Mouse (Mus musculus): ENCODE results near the gene Zfp712.

The Zfp712 gene

DNA sequence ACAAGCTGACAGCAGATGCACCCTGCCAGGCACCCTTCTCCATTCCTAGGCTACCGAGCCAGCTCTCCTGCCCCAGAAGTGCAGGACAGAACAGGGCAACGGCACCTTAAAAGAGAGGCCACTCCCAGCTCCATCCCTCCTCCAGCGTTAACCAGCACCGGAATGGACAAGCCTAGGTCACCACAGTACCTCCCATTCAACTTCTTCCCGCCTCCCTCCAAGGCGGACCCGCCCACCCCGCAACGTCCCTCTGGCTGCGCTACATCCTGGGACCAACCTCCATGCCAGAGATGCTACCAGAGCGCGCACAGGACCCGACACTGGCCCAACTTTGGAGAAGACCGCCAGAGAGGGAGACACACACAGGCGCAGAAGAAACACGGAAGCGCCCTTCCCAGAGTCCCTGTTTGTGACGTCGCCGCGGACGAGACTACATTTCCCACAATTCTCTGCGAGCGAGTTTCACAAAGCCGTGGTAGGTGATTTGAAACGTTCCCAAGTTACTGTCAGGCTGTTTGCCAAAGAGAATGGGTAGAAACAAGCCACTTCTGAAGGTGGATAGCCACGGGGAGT lies at the start of gene Zfp712:
Zfp712 (minus strand) TSS at position 385 of the 573 bp plus-strand sequence.
- peak; percentile 99 for DNase-seq

DNA sequence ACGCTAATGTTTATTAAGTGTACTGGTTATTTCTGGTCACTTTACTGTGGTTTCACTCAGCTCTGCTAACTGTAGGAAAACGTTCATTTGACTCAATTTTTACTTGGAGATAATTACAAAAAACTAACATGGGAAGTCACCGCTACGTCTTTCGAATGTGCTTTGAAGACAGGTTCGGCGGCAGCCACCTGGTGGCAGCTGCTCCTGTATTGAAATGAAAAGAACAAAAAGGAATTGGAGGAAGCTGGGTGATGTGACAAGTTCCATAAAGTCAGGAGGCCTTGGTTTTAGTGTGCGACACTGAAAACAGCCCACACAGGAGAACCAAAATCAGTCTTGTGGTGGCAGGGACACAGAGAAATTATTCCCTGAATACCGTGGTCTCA lies 47.8 kb upstream of the Zfp712 start:
- DNase-seq = no peak

DNA sequence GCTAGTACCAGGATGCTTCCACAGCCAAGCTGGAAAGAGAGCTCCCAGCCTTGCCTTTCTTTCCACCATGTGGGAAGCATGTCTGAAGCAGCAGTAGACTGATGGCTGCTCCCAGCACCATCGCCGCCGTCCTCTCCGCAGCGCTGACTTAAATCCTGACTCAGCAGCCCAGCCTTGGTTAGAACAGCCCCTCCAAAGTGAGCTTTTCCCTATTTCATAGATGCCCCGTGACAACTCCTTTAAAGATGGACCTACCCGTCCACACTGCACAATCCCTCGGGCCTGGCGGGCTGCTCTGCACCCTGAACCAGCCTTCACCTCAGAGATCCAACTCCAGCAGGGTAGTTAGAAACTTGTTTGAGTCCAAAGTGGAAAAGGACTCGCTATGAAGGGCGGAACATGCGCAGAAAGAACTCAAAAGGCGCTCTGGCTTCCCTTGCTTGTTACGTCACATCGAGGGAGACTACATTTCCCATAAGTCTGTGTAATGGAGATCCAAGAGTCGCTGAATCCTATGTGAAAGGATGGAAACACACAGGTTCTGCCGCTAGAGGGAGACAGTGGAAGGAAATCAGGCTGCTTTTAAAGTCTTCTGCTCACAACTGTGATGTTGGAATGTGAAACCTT lies 47.3 kb upstream of the Zfp712 start, which contains the start of gene Gm28557:
Gm28557 (minus strand) TSS at position 411 of the 627 bp plus-strand sequence.
- peak; percentile 99 for DNase-seq

DNA sequence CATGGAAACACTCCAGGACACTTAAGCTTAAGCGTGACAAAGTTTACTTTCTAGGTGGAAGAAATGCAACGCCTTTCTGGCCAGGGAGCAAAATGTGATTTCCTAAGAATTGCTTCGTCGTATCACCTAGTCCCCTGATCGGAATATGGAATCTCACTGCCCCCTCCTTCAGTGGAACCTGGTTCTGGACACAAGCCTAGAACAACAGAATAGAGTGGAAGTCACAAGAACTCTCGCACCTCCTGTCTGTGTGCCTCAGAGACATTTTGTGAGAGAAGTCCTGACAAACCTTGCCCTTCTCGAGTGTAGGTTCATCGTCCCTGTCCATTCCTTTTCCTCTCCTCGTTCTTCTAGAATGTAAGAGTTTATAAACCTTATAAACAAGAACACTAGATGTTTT lies 46.7 kb upstream of the Zfp712 start:
- no peak for DNase-seq

DNA sequence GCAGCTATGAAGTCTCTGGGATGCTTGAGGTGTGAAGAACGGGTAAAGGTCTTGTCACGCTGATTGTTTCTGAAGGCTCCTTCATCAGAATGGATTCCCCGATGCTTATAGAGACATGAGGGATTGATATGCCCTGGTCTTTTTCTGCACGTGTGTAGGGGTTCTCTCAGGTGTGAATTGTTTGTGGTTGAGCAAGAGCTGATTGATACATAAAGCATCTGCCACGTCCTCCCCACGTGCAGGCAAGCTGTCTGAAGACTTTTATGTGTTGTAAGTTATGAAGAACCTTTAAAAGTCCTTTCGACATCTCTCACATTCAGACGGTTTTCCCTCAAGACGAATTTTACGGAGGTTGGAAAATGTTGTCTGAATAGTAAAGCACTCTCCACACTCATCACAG lies 36.9 kb upstream of the Zfp712 start, which contains the start of gene Zfp708:
Zfp708 (minus strand) TSS at position 101 of the 400 bp plus-strand sequence.
- DNase-seq = no peak

GRCm38 (mm10) chr13:67090154-67090553 lies 29.2 kb upstream of the Zfp712 start:
- no peak for DNase-seq

GRCm38 (mm10) chr13:67081946-67082345 lies 21.0 kb upstream of the Zfp712 start:
- peak; percentile 37 for DNase-seq

DNA sequence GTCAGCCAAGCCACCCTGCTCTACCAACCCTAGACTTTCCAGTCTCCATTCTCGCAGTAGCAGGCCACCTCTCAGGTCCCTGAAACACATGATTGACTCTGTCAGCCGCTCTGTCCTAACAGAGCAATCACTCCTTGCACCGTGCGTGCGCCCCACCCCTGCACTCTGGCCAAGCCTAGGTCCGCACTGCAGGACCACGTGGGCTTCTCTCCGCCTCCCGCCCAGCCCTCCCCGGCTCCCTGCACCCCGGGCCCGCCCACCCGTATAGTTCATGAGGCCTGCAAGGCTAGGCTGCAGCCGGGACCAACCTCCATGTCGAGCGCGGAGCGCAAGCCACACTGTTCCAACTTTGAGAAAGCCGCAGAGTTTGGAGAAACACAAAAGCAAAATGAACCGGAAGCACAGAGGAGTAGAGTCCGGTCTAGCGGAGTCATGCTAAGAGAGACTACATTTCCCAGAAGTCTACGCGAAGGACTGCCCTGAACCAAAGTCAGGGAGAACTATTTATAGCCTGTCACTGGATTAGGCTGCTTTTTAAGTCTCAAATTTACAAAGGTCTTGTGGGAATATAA lies 20.3 kb upstream of the Zfp712 start:
- DNase-seq = peak; percentile 86

- no peak for DNase-seq
These were observed 16.3 kb upstream of the Zfp712 start for GRCm38 (mm10) chr13:67077244-67077643.

DNA sequence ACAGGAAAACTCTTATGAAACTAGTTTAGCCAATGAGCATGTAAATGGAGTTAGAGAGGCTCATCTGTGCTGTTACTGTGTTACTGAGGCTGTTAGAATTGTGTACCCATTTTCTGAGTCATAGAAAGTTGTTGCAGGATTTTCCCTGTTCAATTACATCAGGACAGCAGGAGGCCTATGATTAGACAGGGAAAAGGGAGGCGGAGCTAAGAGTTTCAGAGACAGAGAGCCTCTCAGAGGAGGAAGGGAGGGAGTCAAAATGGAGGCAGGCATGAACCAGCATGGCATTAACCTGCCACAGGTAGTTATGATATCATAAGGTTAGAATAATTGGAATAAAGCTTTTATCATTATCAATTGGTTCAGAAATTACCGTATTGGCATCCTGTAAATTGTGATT lies 11.8 kb upstream of the Zfp712 start:
- DNase-seq = no peak

DNA sequence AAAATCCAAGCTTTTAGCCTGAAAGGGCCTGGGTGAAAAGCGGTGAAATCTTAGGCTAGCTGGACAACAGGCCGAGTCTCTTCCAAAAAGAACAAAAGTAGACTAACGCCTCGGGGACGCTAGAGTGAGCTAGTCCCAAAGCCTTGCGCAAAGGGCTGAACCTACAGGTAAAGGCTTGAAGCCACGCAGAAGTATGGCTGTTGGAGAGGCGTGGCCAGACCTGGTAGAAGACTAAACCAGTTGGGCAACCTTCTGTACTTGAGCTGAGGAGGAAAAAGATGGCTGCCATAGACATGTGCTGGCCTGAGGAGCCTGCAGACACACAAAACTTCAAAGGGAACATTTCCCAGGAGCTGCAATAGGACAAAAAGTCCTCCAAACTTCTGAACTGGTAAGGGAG lies 4.4 kb upstream of the Zfp712 start:
- no peak for DNase-seq

- DNase-seq = no peak
These were observed 1.5 kb upstream of the Zfp712 start for GRCm38 (mm10) chr13:67062427-67062826.

DNA sequence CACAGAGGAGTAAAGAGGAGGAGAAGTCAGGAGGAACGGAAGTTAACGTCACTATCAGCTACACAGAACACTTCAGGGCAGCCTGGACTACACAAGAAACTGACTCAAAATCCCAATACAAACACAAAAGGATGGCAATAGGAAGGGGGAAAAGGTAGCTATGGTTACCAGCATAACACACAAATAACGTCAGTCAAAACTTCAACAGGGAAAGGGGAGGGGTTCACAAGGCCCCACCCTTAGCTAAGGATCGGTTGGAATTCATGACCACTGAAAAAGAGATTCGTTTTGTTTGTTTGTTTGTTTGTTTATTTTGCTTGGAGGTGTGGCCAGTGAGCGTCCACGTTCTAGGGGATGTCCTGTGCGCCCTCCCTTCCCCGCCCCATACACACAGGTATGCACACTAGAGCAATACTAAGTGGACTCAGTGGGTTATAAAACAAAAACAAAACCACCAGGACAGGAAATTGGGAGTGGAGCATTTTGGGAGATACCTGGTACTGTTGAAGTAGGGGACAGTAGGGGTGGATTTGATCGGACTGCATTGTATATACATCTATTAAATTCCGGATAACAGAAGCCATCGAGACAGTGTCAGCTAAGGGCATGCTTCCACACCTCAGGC lies 697 bp downstream of the Zfp712 start:
- peak; percentile 35 for DNase-seq
